Mouse (Mus musculus): Measurements from ENCODE around the gene Slc39a3. TPM values are rescaled to one million over a fixed set of nuclear protein-coding genes. Genes with fewer than 3 reads are reported as not detected.
"Not testable (repeated sequence)": the region's sequence is repeated elsewhere in the genome, so short reads cannot be mapped to it uniquely, and the experiment has no call there.

Slc39a3 gene
- 10 to 100 TPM; 69.6 to 71.4 TPM for total RNA-seq (2021)

- DNase-seq: peak; percentile 98 to 99
These were observed at the start of gene Slc39a3 for GRCm38 (mm10) chr10:81036988-81037580. Gene Slc39a3 (minus strand): TSS chr10:81037426.

- DNase-seq: no peak
These were observed 49.8 kb upstream of the Slc39a3 start for GRCm38 (mm10) chr10:81087021-81087420.

GRCm38 (mm10) chr10:81082168-81082960 lies 45.1 kb upstream of the Slc39a3 start:
- peak; percentile 63 to 71 for DNase-seq

- no peak for DNase-seq
These were observed 42.9 kb upstream of the Slc39a3 start for GRCm38 (mm10) chr10:81080008-81080655.

- no peak for DNase-seq
These were observed 40.7 kb upstream of the Slc39a3 start for GRCm38 (mm10) chr10:81077916-81078315.

GRCm38 (mm10) chr10:81076356-81076755 lies 39.1 kb upstream of the Slc39a3 start:
- DNase-seq: no peak

GRCm38 (mm10) chr10:81075734-81076133 lies 38.5 kb upstream of the Slc39a3 start:
- no peak for DNase-seq

GRCm38 (mm10) chr10:81073464-81073863 lies 36.2 kb upstream of the Slc39a3 start:
- no peak for DNase-seq

GRCm38 (mm10) chr10:81072290-81072689 lies 35.1 kb upstream of the Slc39a3 start:
- DNase-seq: no peak

- peak; percentile 94 to 98 for DNase-seq
These were observed 32.6 kb upstream of the Slc39a3 start, which contains the start of gene Thop1 for GRCm38 (mm10) chr10:81069836-81070235. Gene Thop1 (plus strand): TSS chr10:81070035.

- no peak for DNase-seq
These were observed 31.5 kb upstream of the Slc39a3 start for GRCm38 (mm10) chr10:81068706-81069105.

GRCm38 (mm10) chr10:81064519-81064918 lies 27.3 kb upstream of the Slc39a3 start:
- not testable (repeated sequence) for DNase-seq

GRCm38 (mm10) chr10:81062710-81063109 lies 25.5 kb upstream of the Slc39a3 start:
- DNase-seq: no peak

- DNase-seq: peak; percentile 99
These were observed 22.6 kb upstream of the Slc39a3 start, which contains the start of gene Sgta for GRCm38 (mm10) chr10:81059603-81060543. Gene Sgta (minus strand): TSS chr10:81060181.

- no peak for DNase-seq
These were observed 21.7 kb upstream of the Slc39a3 start for GRCm38 (mm10) chr10:81058896-81059295.

GRCm38 (mm10) chr10:81057406-81058130 lies 20.3 kb upstream of the Slc39a3 start:
- DNase-seq: no peak

- DNase-seq: not testable (repeated sequence)
These were observed 18.6 kb upstream of the Slc39a3 start for GRCm38 (mm10) chr10:81055802-81056340.

GRCm38 (mm10) chr10:81055169-81055568 lies 17.9 kb upstream of the Slc39a3 start:
- no peak for DNase-seq

GRCm38 (mm10) chr10:81052577-81052976 lies 15.4 kb upstream of the Slc39a3 start:
- no peak for DNase-seq

GRCm38 (mm10) chr10:81051133-81051532 lies 13.9 kb upstream of the Slc39a3 start:
- no peak for DNase-seq

- no peak for DNase-seq
These were observed 13.4 kb upstream of the Slc39a3 start for GRCm38 (mm10) chr10:81050645-81051044.
